Mouse (Mus musculus) R1 (cell line): Measurements from ENCODE around the gene Gm20388.

Experiments
- DNase-seq: peaks from one replicate; pipeline ENCODE4 v3.0.0-alpha.2; 2018; ENCODE audit warnings: low read depth, low spot score

Gene Gm20388

DNA sequence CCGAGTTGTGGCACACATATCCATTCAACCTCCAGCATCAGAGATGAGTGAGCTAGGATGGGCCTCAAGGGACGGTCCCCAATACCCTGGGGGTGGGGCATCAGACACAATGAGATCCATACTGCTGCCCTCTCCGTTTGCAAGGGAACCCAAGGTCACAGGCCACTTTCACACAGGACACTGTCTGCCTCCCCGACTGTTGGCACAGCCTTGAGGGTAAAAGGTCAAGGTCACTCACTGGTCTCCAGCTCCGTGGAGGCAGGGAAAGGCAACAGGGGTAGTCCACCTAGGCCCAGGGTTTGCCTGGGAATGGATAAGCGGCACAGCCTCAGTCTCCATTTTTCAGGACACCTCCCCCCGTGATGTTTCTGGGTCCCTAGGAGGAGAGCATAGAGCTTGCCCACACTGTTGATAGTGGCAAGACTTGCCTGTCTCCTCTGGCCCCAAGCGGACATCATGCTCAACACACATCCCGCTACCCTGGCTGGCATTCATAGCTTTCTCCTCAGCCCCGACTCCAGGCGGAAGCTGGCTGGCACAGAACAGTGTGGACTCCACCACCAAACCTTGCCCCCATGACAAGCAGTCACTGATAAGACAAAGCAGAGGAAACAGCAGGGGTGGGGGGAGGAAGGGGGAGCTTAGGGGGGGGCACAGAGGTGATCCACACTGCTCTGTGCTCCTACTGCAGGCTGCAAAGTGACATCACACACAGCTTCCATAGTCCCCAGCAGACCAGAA is 2364.2 kb downstream of the Gm20388 start:
- DNase-seq: no peak

DNA sequence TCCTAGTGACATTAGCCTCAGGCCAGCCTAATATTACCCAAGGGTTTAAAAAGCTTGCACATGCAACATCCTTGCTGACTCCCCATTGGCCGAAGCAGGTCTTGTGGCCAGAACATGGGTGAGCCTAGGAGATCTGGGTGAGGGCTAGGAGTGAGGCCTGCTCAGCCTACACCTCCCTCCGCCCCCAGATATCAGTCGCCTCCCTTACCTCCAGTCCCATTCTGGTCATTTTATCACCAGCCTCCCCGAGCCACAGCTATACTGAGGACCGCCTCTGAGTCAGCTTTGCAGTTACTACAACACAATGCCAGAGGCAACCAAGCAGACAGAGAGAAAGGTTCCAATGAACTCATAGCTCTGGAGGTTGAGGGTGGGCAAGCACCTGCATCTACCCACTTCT is 2365.7 kb downstream of the Gm20388 start:
- DNase-seq: no peak

DNA sequence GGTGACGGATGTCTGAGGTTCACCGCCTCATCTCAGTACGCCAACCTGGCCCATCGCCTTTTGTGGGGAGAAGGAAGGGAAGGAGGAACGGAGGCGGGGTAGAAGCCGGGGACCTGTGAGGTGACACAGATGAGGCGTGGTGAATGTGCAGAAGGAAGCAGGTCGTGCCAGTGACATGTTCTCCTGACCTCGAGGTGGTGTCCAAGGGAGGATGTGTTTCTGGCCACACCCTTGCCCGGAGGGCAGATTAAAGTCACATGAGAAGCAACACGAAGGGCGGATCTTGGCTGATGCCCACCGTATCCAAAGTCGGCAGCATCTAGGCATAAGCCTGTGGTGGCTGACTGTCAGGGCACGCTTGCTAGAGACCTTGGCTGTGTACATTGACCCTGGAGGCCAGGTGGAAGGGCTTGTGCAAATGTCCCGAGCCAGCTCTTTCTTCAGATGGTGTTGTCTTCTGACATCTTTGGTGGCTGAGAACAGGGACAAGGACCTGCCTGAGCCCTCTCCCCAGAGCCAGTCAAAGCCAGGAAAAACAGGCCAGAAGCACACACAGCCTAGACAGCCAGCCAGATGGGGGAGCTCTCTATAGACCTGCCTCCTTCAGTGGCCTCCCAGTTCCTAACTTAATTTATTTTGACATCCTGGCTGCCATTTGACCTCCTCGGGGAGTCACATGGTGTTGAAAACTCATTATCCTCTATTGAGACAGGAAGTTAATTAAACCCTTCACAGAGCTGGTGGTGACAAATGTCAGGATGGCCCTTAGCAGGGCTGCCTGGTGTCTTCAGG is 2366.8 kb downstream of the Gm20388 start:
- no peak for DNase-seq

DNA sequence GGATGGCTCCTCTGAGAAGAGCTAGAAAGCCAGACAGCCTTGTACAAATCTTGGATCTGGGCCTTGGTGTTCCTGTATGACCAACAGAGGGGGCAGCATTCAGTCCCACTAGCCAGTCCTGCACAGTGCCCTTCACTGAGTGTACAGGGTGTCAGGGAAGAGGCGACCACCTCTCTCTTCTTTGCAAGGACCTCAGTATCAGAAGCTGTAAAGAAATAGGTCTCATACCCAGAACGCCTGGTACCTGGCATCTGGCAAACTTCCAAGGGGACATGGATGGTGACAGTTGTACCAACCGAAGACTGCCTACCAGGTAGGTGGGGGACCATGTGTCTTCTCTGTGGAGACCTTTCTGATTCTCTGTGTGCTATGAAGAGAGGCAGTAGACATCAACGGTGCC is 2369.5 kb downstream of the Gm20388 start:
- no peak for DNase-seq

DNA sequence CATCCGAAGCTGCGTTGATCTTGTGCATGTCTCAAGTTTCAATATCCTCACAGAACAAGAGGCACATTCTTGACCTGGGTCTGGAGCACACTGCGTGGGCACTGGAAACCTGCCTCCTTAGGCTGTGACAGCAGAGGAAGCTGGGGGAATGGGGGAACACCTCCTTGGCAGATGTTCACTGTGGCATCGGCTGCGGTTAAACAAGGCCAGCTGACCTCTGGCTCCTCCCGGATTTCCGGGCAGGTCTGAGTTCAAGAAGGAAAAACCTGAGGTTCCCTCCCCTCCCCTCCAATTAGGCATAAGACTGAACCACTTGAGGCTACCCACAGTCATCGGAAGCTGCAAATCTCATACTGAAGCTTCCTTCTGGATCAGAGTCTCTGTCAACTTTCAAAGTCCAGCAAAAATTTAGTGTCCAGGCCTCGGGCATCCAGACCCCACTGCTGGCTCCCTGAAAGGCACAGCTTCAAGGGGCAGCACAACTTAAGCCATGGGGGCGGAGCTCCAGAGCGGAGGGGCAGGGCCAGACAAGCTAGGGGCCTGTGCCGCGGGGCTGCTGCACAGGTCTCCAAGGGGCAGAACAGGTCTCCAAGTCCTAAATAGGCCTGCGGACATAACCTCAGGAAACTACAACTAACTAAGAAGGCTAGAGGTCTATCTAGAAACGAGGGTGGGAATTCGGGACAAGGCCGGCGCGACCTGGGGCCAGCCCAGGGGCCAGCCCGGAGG is 2370.1 kb downstream of the Gm20388 start:
- DNase-seq: peak; percentile 86

DNA sequence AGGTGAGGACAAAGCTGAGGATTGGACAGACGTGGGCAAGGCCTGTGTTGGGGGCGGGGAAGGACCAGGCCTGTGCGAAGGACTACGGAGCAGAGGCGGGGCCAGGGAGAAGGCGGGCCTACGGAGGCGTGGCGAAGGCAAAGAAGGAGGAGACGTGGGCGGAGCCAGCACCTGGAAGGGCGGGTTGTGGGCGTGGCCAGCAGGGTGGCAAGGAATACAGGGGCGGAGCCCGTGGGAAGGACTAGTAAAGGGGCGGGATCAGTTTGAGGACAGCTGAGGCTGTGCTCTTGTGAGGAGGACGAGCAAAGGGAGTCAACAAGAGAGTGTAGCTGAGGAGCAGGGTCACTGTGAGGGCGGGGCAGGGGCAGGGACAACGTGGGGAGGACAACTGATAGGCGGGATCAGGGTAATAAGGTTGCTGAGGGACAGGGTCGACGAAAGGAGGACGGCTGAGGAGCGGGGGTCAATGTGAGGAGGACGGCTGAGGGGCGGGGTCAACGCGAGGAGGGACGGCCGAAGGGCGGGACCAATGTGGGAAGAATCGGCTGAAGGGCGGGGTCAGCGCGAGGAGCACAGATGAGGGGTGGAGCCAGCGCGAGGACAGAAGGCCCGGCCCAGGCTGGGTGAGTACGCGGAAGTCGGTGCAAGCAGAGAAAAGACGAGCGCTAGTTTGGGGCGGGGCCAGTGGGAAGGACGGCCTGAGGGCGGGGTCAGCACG is 2370.8 kb downstream of the Gm20388 start:
- DNase-seq: peak; percentile 95

DNA sequence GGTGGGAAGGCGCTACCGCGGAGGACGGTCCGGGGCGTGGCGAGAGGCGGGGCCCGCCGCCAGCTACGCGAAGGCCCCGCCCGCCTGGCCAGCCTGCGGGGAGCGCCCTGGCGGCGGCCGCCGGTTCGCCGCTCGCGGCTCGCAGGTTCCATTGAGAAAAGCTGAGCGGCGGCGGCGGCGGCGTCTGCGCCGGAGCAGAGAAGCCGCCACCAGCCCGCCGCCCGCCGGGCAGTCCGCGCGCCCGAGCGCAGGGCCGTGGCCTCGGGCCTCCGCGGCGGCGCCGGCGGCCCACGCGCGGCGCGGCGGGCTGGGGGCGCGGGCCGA is 2371.4 kb downstream of the Gm20388 start, which contains the start of gene Zfpm1:
Gene Zfpm1 (plus strand): TSS at position 107 of the 324 bp plus-strand sequence.
- no peak for DNase-seq

DNA sequence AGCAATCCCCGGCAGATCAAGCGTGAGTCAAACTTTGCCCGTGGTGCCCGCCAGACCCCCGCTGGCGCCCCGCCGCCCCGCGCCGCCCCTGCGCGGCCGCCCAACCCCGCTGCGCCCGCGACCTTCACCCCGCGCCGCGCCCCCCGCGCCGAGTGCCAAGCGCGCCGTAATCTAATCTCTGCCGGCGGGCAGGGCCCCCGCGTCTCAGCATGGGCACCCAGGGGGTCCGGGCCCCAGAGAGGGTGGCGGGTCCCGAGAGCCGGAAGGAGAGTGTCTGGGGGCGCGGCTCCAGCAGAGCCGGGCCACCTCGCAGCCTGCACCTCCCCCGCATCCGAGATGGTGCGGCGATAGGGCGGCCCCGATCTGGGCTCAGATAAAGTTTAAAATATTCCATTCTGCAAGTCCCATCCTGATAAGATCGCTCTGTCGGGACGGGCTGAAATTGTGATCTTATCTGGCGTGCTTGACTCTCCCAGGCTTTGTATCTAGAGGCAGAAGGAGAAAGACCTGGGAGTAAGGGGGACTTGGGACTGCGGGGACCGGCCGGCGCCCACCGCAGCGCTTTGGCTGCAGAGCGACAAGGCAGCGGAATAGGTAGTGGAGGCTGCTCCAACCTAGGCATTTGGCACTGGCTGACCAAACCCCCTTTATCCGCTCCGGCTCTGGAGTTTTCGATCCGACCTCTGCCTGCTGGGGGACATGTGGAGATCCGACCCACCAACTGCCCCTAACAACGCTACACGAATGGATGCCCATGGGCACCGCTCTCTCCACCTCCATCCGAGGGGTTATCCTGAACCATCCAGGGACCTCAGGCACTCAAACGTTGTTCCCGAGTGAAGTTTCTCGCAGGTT is 2372.1 kb downstream of the Gm20388 start:
- DNase-seq: peak; percentile 32

DNA sequence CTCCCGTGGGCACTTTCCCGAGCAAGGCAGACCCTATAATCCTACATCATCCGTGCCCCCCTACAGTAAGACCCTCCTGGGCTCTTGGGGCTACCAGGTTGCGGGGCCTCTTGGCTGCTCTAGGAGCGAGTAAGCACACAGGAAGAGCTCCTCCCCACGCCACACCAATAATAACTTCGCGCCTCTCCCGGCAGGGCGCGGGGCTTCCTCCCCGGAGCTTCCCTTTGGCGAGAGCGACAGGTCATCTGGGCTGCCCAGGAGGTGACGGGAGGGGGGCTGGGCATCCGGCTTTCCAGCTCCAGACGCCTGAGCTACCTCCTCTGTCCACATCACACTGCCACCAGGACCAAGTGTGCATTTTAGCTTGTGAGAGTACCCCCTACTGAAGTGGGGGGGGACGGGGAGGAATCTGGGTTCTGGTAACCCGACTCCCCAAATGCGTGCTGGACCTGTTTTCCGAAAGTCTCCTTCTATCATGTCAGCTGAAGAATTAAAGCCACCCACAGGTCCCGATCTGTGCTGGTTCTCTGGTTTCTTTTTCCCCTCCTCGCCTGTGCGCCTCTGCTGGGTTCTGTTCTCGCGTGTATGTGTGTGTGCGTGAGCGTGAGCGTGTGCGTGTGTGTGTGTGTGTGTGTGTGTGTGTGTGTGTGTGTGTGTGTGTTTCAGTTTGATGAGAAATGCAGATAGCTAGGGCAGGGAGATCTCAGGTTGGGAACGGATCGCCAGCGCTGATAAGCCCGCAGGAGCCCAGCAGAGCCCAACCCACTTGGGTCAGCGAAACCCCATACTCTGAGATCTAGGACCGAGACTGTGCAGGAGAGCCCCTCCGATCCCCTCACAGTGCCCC is 2372.9 kb downstream of the Gm20388 start:
- DNase-seq: no peak

DNA sequence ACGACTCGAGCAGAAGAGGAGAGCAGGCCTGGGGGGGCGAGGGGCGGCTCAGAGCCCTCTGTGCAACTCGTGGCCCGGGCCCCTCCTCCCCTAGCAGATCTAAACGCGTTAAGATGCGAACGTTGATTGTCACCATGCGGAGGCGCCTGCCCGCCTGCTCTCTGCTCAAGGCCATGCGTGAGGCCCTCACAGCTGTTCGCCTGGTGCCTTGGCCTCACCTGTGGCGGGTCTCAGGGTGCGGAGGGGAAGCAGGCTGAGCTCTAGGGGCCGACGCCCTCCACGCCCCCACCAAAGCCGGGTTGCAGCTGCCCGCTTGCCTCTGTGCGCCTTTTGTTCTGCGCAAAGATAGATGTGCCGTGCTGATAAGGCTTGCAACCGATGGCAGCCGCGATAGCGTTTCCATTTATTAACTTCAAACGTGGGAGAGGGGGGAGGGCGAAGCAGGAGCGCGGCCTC is 2373.6 kb downstream of the Gm20388 start:
- DNase-seq: peak; percentile 53

DNA sequence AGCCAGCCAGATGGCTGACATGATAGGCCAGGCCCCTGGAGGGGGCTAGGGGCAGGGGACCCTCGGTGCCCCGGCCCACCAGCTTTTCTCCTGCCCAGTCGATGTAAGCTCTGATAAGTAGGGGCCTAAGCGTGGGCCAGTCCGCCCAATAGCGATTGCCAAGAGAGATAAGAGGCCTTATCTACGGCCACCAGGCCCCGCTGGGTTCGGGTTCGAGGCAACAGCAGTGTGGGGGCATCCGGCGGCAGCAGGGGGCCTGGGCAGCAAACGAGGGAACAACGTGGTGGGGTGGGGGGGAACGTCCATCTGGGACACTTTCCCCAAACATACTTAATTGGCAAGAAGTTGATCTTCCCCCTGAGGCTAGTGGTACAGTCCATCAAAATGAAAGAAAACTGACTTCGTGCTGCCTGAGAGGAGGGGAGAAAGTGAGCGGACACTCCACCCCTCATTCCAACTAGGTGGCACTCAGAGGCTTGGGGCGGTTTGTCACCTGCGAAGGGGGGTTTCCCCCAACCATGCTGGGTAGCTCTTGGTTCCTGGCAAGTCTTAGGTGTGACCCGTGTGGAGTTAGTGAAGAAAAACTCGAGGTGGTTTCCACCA is 2374.1 kb downstream of the Gm20388 start:
- no peak for DNase-seq

DNA sequence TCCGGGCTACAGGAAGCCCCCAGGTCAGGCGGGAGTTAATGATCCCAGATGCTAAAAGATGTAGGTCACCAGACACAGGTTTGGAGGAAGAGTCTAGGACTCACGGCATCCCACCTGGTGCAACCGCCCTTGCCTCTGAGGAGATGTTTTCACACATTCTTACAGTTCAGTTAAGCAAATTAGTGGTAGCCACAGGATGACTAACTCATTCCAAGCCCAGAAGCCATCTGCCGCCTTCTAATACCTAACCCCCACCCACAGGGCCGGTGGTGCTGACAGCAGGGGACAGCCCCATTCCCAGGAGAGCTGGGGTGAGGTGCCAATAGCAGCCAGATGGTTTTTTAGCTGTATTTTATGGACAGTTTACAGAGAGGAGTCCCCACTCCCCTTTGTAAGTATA is 2375.1 kb downstream of the Gm20388 start:
- no peak for DNase-seq

DNA sequence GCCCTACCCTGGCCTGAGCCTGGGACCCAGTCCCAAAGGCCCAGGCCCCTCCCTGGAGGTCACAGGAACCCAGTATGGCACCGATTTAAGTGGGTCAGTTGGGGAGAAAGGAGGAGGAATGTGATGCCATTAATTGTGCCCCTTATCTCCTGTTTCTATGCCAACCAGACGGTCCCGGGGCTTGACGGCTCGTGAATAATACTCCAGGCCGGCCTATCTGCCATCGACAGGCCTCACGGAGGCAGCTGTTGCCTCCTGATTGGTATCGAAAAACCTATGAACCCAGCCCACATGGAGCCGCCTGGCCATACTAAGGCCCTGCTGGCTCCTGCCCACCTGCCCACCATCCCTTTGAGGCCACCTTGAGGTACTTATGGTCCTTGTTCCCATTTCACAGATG is 2376.3 kb downstream of the Gm20388 start:
- DNase-seq: no peak

DNA sequence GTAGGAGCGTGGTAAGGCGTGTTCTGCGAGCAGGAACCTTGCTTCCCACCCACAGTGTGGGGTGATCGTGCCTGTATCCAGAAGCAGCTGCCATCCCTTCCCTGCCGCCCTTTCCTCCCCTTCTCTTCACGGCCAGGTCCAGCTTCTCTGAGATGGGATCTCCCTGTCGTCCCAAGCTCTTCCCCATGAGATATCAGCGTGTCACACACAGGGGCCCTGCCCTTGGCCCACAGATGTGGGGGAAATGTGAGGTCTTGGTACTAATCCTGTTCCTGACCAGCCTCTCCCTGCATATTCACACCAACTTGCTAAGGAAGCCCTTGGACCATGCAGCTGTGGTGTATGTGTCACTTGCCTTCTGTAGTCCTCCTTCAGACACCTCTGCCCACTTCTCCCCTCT is 2377.1 kb downstream of the Gm20388 start:
- DNase-seq: no peak

DNA sequence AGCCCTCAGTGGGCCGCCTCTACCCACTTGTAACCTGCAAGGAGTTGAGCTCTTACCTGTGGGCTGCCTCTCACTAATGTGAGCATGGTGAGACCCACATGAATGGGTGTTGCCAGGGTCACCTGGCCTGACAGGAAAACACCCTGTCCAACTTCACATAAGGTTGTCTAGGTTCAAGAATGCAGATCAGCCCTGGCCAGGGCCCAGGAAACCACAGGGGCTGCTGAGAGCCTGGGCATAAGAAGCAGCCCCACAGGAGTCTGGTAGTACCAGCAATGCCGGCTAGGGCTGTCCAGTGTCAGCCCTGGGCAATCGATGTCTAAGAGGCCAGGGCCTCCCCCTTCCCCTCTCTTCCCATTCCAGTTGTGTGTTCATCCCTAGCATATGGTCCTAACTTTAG is 2377.7 kb downstream of the Gm20388 start:
- DNase-seq: no peak

DNA sequence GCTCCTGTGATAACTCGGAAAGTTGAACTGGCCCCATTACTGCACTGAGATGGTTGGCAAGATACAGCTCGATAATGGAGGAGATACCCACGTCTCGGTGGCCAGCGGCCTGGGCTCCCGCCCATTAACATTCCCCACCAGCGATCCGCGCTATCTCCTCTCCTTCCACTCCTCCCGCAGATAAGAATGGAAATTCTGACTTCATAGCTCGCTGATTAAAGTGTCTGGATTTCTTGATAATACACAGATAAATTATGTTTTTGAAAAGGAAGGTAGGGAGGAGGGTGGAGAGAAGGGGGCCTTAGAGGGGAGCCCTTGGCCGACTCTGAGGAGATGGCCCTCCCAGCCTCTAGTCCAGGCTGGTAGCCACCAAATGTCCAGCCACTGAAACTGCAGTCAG is 2380.4 kb downstream of the Gm20388 start:
- no peak for DNase-seq

DNA sequence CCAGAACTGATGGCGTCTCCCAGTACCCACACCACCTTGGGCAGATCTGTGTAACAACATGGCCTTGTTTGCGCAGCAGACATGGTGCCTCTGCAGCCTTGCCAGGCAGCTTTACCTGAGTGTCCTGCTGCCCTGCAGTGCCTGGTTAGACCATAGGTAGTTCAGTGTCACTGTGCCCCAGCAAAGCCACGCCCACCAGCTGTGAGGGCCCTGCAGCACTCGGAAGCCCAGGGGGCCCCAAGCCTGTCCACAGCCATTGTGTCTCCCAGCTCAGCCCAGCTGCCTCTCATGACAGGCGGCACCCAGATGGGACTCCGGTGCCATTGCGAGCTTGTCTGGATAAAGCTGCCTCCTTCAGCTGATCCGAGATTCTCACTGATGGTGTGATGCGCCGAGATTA is 2380.9 kb downstream of the Gm20388 start:
- DNase-seq: no peak

DNA sequence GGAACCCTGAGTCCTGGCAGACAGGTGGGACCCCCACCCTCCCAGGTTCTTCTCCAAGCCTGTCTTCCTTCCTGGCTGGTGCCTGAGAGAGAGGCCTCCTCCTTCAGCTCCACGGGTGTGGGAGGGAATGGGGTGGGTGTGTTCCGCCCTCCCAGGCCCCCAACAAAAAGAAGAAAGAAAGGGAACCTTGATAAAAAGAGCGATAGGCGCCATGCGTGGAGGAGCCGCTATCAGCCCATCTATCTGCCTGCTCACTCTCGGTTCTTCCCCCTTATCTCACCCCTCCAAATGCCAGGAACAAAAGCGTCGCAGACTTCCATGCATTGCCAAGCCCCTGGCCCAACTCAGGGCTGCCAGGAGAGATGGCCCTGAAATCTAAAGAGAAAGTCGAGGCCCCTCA is 2382.8 kb downstream of the Gm20388 start:
- no peak for DNase-seq

DNA sequence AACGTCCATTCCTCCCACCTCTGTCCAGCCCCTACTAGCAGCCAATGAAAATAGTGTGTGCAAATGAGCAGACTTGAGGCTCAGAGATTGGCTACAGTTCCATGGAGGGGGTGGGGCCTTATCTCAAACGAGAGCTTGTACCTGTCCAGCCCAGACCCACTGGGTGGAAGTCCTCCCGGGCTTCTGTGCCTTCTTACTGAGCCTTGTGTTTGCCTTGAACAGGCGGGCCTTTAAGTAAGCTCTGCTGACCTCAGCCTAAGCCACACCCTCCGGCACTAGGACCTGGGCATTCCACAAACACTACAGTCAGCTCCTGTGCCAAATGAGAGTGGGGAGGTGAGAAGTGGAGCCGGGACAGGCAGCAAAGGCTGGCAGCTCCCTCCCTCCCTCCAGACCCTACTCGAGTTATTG is 2383.6 kb downstream of the Gm20388 start:
- DNase-seq: peak; percentile 89

DNA sequence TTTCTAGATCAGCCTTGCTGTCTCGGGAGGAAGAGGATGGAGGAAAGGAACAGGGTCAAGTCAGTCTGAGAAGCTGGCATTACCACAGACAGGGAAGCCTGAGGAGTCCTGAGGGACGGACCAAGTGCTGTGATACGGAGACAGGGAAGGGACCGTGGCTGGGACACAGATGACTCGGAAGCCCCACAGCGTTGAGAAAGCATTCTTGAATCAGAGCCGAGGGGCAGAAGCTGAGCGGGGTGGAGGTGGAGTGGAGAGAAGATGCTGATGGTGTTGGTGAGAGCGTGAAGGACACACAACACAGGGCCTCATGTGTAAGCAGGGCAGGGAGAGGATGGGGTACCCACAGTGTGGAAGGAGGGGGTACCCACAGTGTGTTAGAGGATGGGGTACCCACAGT is 2384.7 kb downstream of the Gm20388 start:
- no peak for DNase-seq
